Mouse (Mus musculus) limb, embryonic 12.5 days (tissue): Measurements from ENCODE around the gene B3gnt4. TPM values are rescaled to one million over a fixed set of nuclear protein-coding genes. Genes with fewer than 3 reads are reported as not detected.
"Not testable (repeated sequence)": the region's sequence is repeated elsewhere in the genome, so short reads cannot be mapped to it uniquely, and the experiment has no call there.

Experiments
- ATAC-seq: fragments of 200-750 bp; cut with Nextera tagmentation; 2 replicates; pipeline ENCODE4 v1.8.0; 2017; ENCODE audit warnings: low read depth, moderate TSS enrichment; ENCODE audit not compliant: insufficient number of reproducible peaks, insufficient read depth, low FRiP score, low TSS enrichment
- H3K27ac ChIP-seq: fragments of 300-500 bp; sonication (generic); 2 replicates; pipeline ENCODE4 v1.5.1; 2016; ENCODE audit warnings: mild to moderate bottlenecking, moderate library complexity
- H3K27me3 ChIP-seq: fragments of 300-500 bp; sonication (generic); 2 replicates; pipeline ENCODE4 v1.6.1; 2016; ENCODE audit warnings: mild to moderate bottlenecking, moderate library complexity
- H3K36me3 ChIP-seq: fragments of 300-500 bp; sonication (generic); 2 replicates; pipeline ENCODE4 v1.6.1; 2016; ENCODE audit warnings: mild to moderate bottlenecking, moderate library complexity
- H3K4me1 ChIP-seq: fragments of 300-500 bp; sonication (generic); replicated peaks from 2 replicates; pipeline ENCODE4 v1.6.1; 2016
- H3K4me2 ChIP-seq: fragments of 300-500 bp; sonication (generic); 2 replicates; pipeline ENCODE4 v1.6.1; 2016; ENCODE audit warnings: mild to moderate bottlenecking, moderate library complexity
- H3K4me3 ChIP-seq: fragments of 300-500 bp; sonication (generic); replicated peaks from 2 replicates; pipeline ENCODE4 v1.5.1; 2016; ENCODE audit warnings: mild to moderate bottlenecking
- H3K9ac ChIP-seq: fragments of 300-500 bp; sonication (generic); replicated peaks from 2 replicates; pipeline ENCODE4 v1.6.1; 2016; ENCODE audit warnings: mild to moderate bottlenecking, moderate library complexity
- H3K9me3 ChIP-seq: fragments of 300-500 bp; sonication (generic); 2 replicates; pipeline ENCODE4 v1.6.1; 2016; ENCODE audit warnings: mild to moderate bottlenecking, moderate library complexity
- WGBS: fragments of 180-500 bp; shearing (Covaris S2); methylation state at CpG from one replicate; pipeline ENCODE4 v1.1.7; 2016; 5-methylcytosine and 5-hydroxymethylcytosine counted together
- polyA plus RNA-seq: library from polyadenylated mRNA; unstranded; fragments of >200 nt; fragmentation: Nextera tagmentation; extraction: Ambion mirVana; gene quantifications from 2 replicates; pipeline ENCODE4 v1.2.1, GENCODE M21; 2016

The B3gnt4 gene
- polyA plus RNA-seq, 1 experiment from 2014 or later: 1.6 TPM

DNA sequence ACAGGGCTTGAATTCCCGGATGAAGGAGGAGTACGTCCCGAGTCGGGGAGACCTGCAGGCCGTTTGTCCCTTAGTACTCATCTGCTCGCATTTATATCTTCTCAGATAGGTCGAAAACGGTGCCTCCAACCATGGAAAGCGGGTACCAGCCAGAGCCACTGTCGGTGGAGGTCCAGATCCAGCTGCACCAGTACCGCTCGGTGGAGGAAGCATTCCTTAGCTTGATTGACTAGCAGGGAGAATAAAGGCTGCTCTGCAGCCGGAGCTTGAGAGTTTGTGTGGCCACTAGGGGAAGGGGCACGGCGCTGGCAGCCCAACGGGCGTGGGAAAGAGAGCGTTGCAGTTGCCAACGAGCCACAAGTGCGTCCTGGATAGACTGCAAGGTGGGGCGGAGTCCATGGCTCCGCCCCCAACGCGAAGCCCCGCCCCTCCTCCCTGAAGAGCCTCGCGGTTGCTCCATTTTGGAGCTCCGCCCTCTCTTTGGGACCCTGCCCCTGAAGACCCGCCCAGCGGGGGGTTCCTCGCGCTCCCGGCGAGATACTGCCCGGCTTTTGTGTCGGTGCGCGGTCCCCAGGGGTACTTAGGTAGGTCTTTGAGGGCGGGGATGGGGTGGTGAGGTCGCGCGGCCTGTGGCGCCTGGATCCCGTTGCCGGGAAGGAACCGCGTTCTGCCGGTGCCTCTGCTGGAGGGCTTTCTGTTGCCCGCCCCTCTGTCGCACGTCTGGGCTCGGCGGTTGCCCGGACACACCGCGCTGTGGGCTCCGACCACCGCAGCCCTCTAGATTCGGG is 2.1 kb upstream of the B3gnt4 start:
- peak; percentile 85 for ATAC-seq
- Histone ChIP-seq H3K4me3 (peak overlapping the region; percentile 57), H3K9ac (peak overlapping the region; percentile 65), H3K27me3 (peaks cover 40% of the 10 kb centered on the region), H3K36me3 (peaks cover 24% of the 10 kb centered on the region), H3K27ac (no peak overlapping the region), H3K9me3 (no peaks in the 10 kb centered on the region), H3K4me1 (peaks cover 14% of the 10 kb centered on the region), H3K4me2 (peak overlapping the region; percentile 87)
- 2% methylated on average over 58 of the region's 59 CpGs for WGBS

DNA sequence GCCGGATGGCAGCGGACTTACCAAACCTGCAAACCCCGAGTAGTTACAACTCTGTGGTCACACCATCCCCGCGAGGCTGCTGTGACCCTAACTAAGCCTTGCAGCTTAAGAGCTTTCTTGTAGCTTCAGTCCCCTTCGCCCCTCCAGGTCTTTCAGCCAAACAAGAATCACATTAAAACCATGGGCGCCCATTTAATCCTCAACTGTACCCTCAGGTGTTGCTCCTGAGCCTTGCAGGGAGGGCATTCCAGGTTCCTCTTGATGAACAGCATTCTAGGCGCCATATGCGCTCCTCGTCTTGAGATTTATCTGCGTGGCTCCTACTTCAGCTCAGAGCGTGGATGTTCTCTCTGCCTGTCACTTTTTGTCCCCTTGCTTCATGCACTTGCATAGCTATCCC is 1.3 kb upstream of the B3gnt4 start:
- ATAC-seq: no peak
- Histone ChIP-seq H3K27me3 (peaks cover 36% of the 10 kb centered on the region), H3K9me3 (no peaks in the 10 kb centered on the region), H3K27ac (no peak overlapping the region), H3K4me2 (peak overlapping the region; percentile 87), H3K36me3 (peaks cover 28% of the 10 kb centered on the region), H3K9ac (peak overlapping the region; percentile 65), H3K4me3 (peak overlapping the region; percentile 57), H3K4me1 (peaks cover 14% of the 10 kb centered on the region)
- WGBS: 7% methylated on average over 11 of the region's 12 CpGs

DNA sequence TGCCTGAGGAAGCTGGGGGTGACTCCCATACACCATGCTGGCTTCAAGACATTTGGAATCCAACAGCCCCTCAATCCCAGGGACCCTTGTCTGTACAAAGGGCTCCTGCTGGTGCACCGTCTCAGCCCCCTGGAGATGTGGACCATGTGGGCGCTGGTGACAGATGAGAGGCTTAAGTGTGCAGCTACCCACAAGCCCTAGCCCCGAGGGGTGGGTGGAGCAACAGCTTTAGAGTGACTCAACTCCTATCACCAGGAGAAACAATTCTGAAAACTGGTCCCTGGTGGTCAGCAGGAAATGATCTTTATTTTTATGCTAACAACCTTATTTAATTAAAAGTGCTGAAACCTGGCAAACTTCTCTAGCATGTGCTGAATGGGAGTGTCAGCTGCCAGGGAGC is 1.2 kb downstream of the B3gnt4 start:
- 84% methylated on average over 3 of the region's 3 CpGs for WGBS
- H3K4me1 ChIP-seq: peaks cover 14% of the 10 kb centered on the region
- H3K27ac ChIP-seq, H3K9ac ChIP-seq, H3K4me2 ChIP-seq, H3K4me3 ChIP-seq, H3K9me3 ChIP-seq, ATAC-seq: not testable (repeated sequence)
- peaks cover 24% of the 10 kb centered on the region for H3K27me3 ChIP-seq
- peaks cover 51% of the 10 kb centered on the region for H3K36me3 ChIP-seq

DNA sequence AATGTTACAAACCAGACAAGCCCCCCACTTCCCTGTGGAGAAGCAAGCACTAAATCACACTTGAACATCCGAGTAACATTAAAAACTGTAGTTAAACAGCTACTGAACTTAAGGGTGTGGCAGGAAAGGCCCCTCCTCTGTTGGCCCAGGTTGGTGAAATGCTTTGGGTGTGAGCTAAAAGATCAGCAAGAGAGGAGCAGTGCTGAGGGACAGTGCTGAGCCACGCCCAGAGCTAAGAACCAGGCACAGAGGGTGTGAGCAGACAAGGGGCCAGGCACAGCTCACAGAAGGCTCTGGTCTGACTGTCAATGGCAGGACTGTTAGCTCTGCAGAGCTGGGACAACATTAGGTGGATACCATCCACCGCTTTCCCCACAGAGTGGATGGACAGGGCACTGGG is 1.8 kb downstream of the B3gnt4 start:
- H3K27me3 ChIP-seq: peaks cover 19% of the 10 kb centered on the region
- no peak overlapping the region for H3K4me3 ChIP-seq
- ATAC-seq: no peak
- H3K4me1 ChIP-seq: peaks cover 14% of the 10 kb centered on the region
- 69% methylated on average over 3 of the region's 3 CpGs for WGBS
- peaks cover 56% of the 10 kb centered on the region for H3K36me3 ChIP-seq
- no peak overlapping the region for H3K27ac ChIP-seq
- no peak overlapping the region for H3K4me2 ChIP-seq
- H3K9ac ChIP-seq: no peak overlapping the region
- no peaks in the 10 kb centered on the region for H3K9me3 ChIP-seq

DNA sequence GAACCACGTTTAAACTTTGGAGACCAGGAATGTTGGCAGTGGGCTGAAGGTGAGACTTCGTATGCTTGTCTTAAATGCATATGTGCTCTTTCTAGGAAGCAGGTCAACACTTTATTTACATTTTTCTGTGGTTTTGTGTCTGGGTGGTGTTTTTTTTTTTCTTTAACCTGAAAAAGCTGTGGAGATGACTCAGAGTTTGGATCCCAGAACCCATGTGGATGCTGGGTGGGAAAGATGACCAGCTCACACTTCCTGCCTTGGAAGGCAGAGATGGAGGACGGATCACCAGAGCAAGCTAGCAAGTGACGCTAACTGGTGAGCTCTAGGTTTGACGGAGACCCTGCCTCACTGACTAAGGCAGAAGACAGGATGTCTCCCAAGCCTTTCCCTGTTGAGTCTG is 4.6 kb downstream of the B3gnt4 start:
- H3K27ac ChIP-seq: no peak overlapping the region

DNA sequence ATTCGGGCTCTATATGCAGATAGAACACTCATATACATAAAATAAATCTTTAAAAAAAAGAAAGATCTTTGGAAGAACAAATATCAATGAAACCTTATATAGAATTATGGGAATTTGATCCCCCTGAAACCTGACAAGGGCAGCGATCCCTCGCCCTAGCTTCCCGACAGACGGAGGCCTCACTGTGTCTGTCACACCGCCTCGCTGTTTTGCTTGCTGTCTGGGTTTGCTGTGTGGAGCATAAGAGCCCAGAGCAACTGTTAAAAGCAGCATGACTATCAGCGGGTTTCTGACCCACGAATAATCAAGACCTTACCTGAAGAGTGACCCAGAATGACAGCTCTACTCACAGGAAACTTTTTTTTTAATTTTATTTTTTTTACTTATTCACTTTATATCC is 10.4 kb downstream of the B3gnt4 start:
- Histone ChIP-seq H3K9me3 (no peaks in the 10 kb centered on the region), H3K27ac (no peak overlapping the region), H3K9ac (no peak overlapping the region), H3K36me3 (peaks cover 42% of the 10 kb centered on the region), H3K4me1 (peaks cover 35% of the 10 kb centered on the region), H3K4me2 (no peak overlapping the region), H3K4me3 (no peak overlapping the region), H3K27me3 (no peaks in the 10 kb centered on the region)
- WGBS: 80% methylated on average over 9 of the region's 9 CpGs
- no peak for ATAC-seq

More for the DNA sequence above, 4.6 kb downstream of the B3gnt4 start:
- Histone ChIP-seq H3K4me3 (no peak overlapping the region), H3K4me1 (no peaks in the 10 kb centered on the region), H3K9me3 (no peaks in the 10 kb centered on the region), H3K4me2 (no peak overlapping the region), H3K36me3 (peaks cover 83% of the 10 kb centered on the region), H3K27me3 (no peaks in the 10 kb centered on the region), H3K9ac (no peak overlapping the region)
- WGBS: 88% methylated on average over 5 of the region's 5 CpGs
- ATAC-seq: no peak

DNA sequence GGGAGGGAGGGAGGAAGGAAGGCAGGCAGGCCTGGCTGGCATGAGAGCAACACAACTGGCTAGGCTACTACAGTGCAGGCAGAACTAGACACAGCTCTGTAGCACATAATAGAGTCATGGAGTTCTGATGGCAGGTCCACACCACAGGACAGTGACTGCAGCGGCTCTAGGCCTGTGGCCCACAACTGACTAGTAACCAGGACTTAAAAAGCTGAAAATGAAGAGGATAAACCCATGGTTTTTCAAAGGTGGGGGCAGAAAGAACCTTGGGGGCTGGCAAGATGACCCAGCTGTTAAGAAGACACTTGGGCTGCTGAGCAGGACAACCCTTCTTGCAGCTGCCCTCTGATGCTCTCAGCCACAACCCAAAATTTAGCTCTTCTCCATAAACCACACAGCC is 11.4 kb downstream of the B3gnt4 start:
- 87% methylated on average over 1 of the region's 1 CpGs for WGBS
- H3K27me3 ChIP-seq: no peaks in the 10 kb centered on the region
- H3K9ac ChIP-seq: no peak overlapping the region; the same call in 1 of the 2 replicates

DNA sequence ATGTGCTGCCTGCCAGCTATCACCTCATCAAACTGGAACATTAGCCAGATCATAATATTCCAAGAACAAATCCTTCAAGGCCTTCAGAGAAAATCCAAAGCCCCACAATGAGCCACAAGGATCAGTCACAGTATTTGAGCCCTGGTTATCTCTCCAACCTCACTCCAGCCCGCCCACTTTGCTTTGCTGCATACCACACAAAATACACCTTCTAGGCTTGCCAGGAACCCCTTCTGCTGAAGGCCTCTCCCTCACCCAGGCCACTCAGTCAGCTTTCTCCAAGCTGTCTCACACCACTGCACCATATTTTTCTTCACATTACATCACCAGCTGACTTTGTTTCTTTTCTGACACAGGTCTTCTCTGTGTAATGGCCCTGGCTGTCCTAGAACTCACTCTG is 11.9 kb downstream of the B3gnt4 start:
- Histone ChIP-seq H3K27me3 (no peaks in the 10 kb centered on the region), H3K4me1 (peaks cover 35% of the 10 kb centered on the region), H3K27ac (no peak overlapping the region), H3K36me3 (peaks cover 28% of the 10 kb centered on the region), H3K4me3 (no peak overlapping the region), H3K9me3 (no peaks in the 10 kb centered on the region), H3K9ac (0 out of 2 replicates have a peak overlapping the region, but pooled peaks have one; percentile 9), H3K4me2 (0 out of 2 replicates have a peak overlapping the region, but pooled peaks have one; percentile 88)
- WGBS: 79% methylated on average over 1 of the region's 1 CpGs
- ATAC-seq: no peak

More for the DNA sequence above, 11.4 kb downstream of the B3gnt4 start:
- peaks cover 34% of the 10 kb centered on the region for H3K36me3 ChIP-seq
- H3K4me3 ChIP-seq: no peak overlapping the region
- H3K9me3 ChIP-seq: no peaks in the 10 kb centered on the region
- 0 out of 2 replicates have a peak overlapping the region, but pooled peaks have one; percentile 88 for H3K4me2 ChIP-seq
- peak overlapping the region; percentile 29; the same call in 1 of the 2 replicates for H3K27ac ChIP-seq
- peaks cover 35% of the 10 kb centered on the region for H3K4me1 ChIP-seq
- ATAC-seq: no peak

DNA sequence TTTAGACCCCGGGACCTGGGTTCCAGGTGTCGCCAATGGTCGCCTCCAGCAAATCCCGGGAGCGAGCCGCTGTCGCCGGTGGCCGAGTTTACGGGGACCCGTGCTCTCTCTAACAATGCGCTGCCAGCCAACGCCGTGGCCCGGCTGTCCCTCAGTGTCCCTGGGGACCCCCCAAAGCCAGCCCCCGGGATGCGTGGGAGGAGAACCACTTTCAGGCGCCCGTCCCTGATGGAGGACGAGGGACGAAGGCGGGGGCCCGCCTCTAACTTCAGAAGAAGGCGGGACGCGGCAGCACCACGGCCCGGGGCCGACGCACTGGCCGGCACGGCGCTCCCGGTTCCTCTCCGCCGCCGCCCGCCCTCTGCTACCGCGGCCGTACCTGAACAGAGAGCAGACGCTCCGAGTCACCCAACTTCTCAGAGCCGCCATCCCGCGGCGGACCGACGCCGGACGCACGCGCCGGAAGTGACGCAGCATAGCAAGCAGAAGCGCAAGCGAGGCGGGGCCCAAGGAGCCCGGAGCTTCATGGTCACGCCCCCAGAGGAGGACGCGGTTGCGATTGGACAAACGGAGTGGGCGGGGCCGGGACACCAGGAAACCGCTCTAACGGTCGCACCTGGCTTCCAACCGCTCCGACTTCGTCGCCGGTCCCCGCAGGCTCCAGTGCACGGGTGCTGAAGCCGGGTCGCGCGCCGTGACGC is 13.6 kb downstream of the B3gnt4 start, which contains the start of gene Diablo:
TSS of gene Diablo (minus strand) at position 485 of the 701 bp plus-strand sequence.
- peak within 1 kb of the TSS; percentile 82 for H3K9ac ChIP-seq
- H3K4me3 ChIP-seq: peak within 1 kb of the TSS; percentile 92
- peaks cover 24% of the 10 kb centered on the region for H3K36me3 ChIP-seq
- peak within 1 kb of the TSS; percentile 62; the same call in 1 of the 2 replicates for H3K27ac ChIP-seq
- no peaks in the 10 kb centered on the region for H3K27me3 ChIP-seq
- peak; percentile 95 for ATAC-seq
- H3K4me2 ChIP-seq: peak within 1 kb of the TSS; percentile 88
- H3K4me1 ChIP-seq: peaks cover 35% of the 10 kb centered on the region
- WGBS: under 1% methylated on average over 82 of the region's 82 CpGs
- no peaks in the 10 kb centered on the region for H3K9me3 ChIP-seq

DNA sequence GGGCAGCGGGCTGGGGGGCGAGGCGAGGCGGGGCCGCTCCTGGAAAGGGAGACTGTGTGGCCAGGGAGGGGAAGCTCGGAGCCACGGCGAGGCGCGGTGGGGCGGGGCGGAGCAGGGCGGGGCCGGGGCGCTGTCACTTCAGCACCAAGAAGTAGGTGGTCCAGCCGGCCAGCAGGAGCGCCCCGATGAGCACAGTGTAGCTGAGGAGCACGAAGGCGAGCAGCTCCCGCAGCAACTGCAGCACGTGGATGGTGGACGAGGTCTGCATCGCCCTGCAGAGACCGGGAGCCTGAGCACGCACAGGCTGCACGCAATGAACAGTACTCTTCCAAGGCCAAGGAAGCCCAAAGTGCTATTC is 14.1 kb downstream of the B3gnt4 start:
- Histone ChIP-seq H3K27ac (no peak overlapping the region), H3K4me1 (peaks cover 35% of the 10 kb centered on the region), H3K9me3 (no peaks in the 10 kb centered on the region), H3K4me2 (peak overlapping the region; percentile 88), H3K36me3 (peaks cover 24% of the 10 kb centered on the region), H3K27me3 (no peaks in the 10 kb centered on the region), H3K9ac (peak overlapping the region; percentile 27; the same call in 1 of the 2 replicates), H3K4me3 (peak overlapping the region; percentile 92)
- ATAC-seq: peak; percentile 95
- under 1% methylated on average over 23 of the region's 27 CpGs for WGBS

DNA sequence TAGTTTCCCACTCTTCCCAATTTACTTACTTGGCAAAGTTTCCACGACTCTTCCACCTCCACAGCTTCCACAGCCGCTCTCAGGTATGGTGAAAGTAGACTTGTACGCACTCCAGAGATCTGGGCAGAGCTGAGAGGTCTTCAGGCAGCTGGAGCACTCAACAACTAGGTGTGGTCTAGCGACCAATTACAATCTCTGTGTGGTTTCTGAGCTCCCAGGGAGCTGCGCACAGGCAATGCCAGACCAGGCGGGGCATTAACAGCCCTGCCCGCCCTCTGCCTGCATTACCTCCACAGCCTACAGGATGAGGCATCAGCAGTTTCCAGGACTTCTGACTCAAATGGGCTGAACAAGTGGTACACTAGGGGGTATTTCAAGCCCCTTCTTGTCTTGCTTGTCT is 15.0 kb downstream of the B3gnt4 start, which contains the start of gene Gm49027:
TSS of gene Gm49027 (minus strand) at position 208 of the 400 bp plus-strand sequence.
- Histone ChIP-seq H3K4me2 (peak within 1 kb of the TSS; percentile 88), H3K4me3 (peak within 1 kb of the TSS; percentile 92), H3K27me3 (no peaks in the 10 kb centered on the region), H3K4me1 (peaks cover 35% of the 10 kb centered on the region), H3K27ac (no peak within 1 kb of the TSS), H3K9me3 (no peaks in the 10 kb centered on the region), H3K9ac (peak within 1 kb of the TSS; percentile 27; the same call in 1 of the 2 replicates), H3K36me3 (peaks cover 27% of the 10 kb centered on the region)
- ATAC-seq: no peak
- WGBS: 80% methylated on average over 7 of the region's 7 CpGs
